Mouse (Mus musculus) hindbrain, embryonic 14.5 days (tissue): ENCODE results near the gene Matn4. TPM values are rescaled to one million over a fixed set of nuclear protein-coding genes. Genes with fewer than 3 reads are reported as not detected.

Experiments
- ATAC-seq: fragments of 200-750 bp; cut with Nextera tagmentation; 2 replicates; pipeline ENCODE4 v1.8.0; 2017; ENCODE audit warnings: moderate number of reproducible peaks, mild to moderate bottlenecking, moderate TSS enrichment, moderate library complexity; ENCODE audit not compliant: low FRiP score
- DNase-seq: peaks from one replicate; pipeline ENCODE4 v3.0.0-alpha.2; 2015; ENCODE audit warnings: low spot score
- H3K27ac ChIP-seq: fragments of 300-500 bp; sonication (generic); 2 replicates; pipeline ENCODE4 v1.5.1; 2014; ENCODE audit warnings: mild to moderate bottlenecking, moderate library complexity
- H3K27me3 ChIP-seq: fragments of 300-500 bp; sonication (generic); 2 replicates; pipeline ENCODE4 v1.6.1; 2014; ENCODE audit warnings: mild to moderate bottlenecking, low read length, mixed read lengths; ENCODE audit not compliant: control insufficient read depth, insufficient read depth
- H3K36me3 ChIP-seq: fragments of 300-500 bp; sonication (generic); replicated peaks from 2 replicates; pipeline ENCODE4 v1.6.1; 2014; ENCODE audit not compliant: control insufficient read depth, insufficient read depth
- H3K4me1 ChIP-seq: fragments of 300-500 bp; sonication (generic); replicated peaks from 2 replicates; pipeline ENCODE4 v1.6.1; 2014; ENCODE audit warnings: antibody characterized with exemption, low read length, mixed read lengths; ENCODE audit not compliant: control insufficient read depth, insufficient read depth
- H3K4me2 ChIP-seq: fragments of 300-500 bp; sonication (generic); replicated peaks from 2 replicates; pipeline ENCODE4 v1.6.1; 2014; ENCODE audit warnings: mild to moderate bottlenecking, moderate library complexity
- H3K4me3 ChIP-seq: fragments of 300-500 bp; sonication (generic); replicated peaks from 2 replicates; pipeline ENCODE4 v1.5.1; 2014; ENCODE audit warnings: mild to moderate bottlenecking, low read length
- H3K9ac ChIP-seq: fragments of 300-500 bp; sonication (generic); 2 replicates; pipeline ENCODE4 v1.6.1; 2014
- H3K9me3 ChIP-seq: fragments of 300-500 bp; sonication (generic); 2 replicates; pipeline ENCODE4 v1.6.1; 2016; ENCODE audit warnings: low read length; ENCODE audit not compliant: control insufficient read depth
- WGBS: fragments of 180-500 bp; shearing (Covaris S2); extraction: QIAGEN DNeasy Blood & Tissue Kit; methylation state at CpG from one replicate; pipeline ENCODE4 v1.1.7; 2014; 5-methylcytosine and 5-hydroxymethylcytosine counted together
- polyA plus RNA-seq: library from polyadenylated mRNA; unstranded; fragments of >200 nt; fragmentation: Nextera tagmentation; extraction: Ambion mirVana; gene quantifications from 2 replicates; pipeline ENCODE4 v1.2.1, GENCODE M21; 2014

The Matn4 gene
- polyA plus RNA-seq, 1 experiment from 2014 or later = 0.75 TPM

- H3K4me2 ChIP-seq = no peak overlapping the region
- H3K36me3 ChIP-seq = no peaks in the 10 kb centered on the region
- ATAC-seq (no peak), DNase-seq (no peak)
- H3K27me3 ChIP-seq = no peaks in the 10 kb centered on the region
- no peak overlapping the region for H3K4me3 ChIP-seq
- H3K9ac ChIP-seq = no peak overlapping the region
- no peak overlapping the region for H3K27ac ChIP-seq
- no peaks in the 10 kb centered on the region for H3K9me3 ChIP-seq
- H3K4me1 ChIP-seq = no peaks in the 10 kb centered on the region
- 66% methylated on average over 9 of the region's 9 CpGs for WGBS
Observed at GRCm38 (mm10) chr2:164431676-164432465, 26.9 kb upstream of the Matn4 start.

- DNase-seq (no peak), ATAC-seq (no peak)
- Histone ChIP-seq H3K9ac (no peak overlapping the region), H3K4me2 (no peak overlapping the region), H3K9me3 (no peaks in the 10 kb centered on the region), H3K36me3 (no peaks in the 10 kb centered on the region), H3K4me3 (no peak overlapping the region), H3K4me1 (no peaks in the 10 kb centered on the region), H3K27me3 (no peaks in the 10 kb centered on the region), H3K27ac (no peak overlapping the region)
- WGBS = 22% methylated on average over 7 of the region's 7 CpGs
Observed at GRCm38 (mm10) chr2:164430697-164431096, 25.7 kb upstream of the Matn4 start.

DNA sequence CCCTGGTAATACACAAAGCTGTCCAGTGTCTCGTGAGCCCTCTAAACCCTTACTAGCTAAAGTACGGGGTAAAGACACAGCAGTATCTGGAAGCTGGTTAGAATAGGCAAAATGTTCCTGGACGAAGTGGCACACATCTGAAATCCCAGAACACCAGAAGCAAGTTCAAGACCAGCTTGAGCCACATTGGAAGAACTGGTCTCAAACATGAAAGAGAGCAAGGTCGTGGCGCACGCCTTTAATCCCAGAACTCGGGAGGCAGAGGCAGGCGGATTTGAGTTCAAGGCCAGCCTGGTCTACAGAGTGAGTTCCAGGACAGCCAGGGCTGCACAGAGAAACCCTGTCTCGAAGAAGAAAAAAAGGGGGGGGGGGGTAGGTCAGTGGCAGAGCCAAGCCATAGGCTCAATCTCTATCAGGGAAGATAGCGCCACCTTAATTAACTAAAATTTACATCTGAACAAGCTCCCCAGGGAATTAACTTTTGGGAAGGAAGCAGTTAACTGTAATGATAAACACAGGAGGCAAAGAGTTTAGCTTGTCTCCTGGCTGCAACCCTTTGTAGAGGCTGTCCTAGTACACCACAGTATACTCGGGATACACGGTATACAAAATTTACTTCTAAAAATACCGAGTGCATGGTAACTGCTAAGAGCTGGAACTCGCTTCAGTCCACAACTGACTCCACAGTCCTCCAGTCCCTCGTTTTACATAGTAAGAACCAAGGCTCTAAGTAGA is 25.1 kb upstream of the Matn4 start:
- no peaks in the 10 kb centered on the region for H3K36me3 ChIP-seq
- no peak overlapping the region for H3K27ac ChIP-seq
- no peaks in the 10 kb centered on the region for H3K4me1 ChIP-seq
- H3K4me3 ChIP-seq = no peak overlapping the region
- H3K9ac ChIP-seq = no peak overlapping the region
- no peaks in the 10 kb centered on the region for H3K9me3 ChIP-seq
- ATAC-seq = no peak
- no peak for DNase-seq
- no peak overlapping the region for H3K4me2 ChIP-seq
- H3K27me3 ChIP-seq = no peaks in the 10 kb centered on the region
- 48% methylated on average over 15 of the region's 15 CpGs for WGBS

DNA sequence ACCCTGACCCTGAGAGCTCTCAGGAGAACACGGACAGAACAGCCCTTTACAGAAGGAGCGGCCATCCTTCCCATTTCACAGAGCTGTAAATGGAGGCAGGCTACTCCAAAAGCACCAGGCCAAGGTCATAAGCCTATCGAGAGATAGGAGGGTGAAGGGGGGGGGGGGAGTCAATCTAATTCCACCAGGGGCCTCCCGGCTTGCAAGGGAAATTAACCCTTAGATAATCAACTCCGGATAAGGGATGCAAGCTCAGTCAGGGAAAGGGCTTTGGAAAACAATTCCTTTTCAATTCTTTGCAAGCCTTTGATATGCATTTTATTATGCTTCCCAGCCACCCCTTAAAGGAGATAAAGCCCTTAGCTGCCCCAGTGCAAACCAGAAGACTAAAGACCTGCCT is 23.5 kb upstream of the Matn4 start:
- DNase-seq = no peak
- H3K4me3 ChIP-seq = no peak overlapping the region

DNA sequence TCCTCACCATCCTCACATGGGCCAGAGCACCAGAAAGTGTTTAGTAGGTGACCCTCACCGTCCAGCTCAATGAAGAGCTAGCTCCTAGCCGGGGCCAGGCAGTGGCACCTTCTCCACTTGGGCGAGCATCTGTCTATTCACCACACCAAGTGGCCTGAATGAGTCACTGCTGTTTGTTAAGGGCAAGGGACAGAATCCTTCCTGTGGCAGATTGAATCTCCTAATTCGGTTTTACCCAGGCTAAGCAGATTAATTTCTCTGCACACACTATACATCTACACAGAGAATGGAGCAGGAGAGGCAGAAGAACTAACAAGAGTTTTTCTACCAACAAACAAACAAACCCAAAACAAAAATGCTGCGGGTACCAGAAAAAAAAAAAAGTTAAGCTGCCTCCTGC is 22.0 kb upstream of the Matn4 start:
- no peak overlapping the region for H3K9ac ChIP-seq
- DNase-seq (no peak), ATAC-seq (no peak)
- no peaks in the 10 kb centered on the region for H3K4me1 ChIP-seq
- 87% methylated on average over 5 of the region's 5 CpGs for WGBS
- no peaks in the 10 kb centered on the region for H3K9me3 ChIP-seq
- no peaks in the 10 kb centered on the region for H3K27me3 ChIP-seq
- H3K4me2 ChIP-seq = no peak overlapping the region
- no peak overlapping the region for H3K27ac ChIP-seq
- H3K4me3 ChIP-seq = no peak overlapping the region
- H3K36me3 ChIP-seq = no peaks in the 10 kb centered on the region

More for the DNA sequence above, 23.5 kb upstream of the Matn4 start:
- 48% methylated on average over 5 of the region's 5 CpGs for WGBS
- Histone ChIP-seq H3K9me3 (no peaks in the 10 kb centered on the region), H3K27ac (no peak overlapping the region), H3K9ac (no peak overlapping the region), H3K27me3 (no peaks in the 10 kb centered on the region), H3K4me1 (no peaks in the 10 kb centered on the region), H3K36me3 (no peaks in the 10 kb centered on the region), H3K4me2 (no peak overlapping the region)
- no peak for ATAC-seq

DNA sequence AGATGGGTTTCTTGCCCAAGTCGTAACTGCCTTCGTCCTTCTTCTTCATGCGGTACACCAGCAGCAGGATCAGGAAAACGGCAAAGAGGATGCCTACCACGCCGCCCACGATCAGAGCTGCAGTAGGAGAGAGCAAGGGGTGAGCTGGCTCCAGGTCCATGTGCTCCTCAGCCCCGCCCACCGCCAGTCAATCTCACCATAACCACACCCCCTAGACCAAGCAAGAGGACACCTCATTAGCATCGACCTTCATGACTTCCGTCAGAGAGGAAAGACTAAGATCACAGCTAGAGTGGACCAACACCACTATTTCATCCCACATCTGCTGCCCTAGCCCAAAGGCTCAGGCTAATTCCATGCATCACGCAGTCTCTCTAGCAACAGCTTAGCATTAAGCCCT is 21.2 kb upstream of the Matn4 start:
- DNase-seq (no peak), ATAC-seq (no peak)
- Histone ChIP-seq H3K9me3 (no peaks in the 10 kb centered on the region), H3K27me3 (no peaks in the 10 kb centered on the region), H3K9ac (no peak overlapping the region), H3K36me3 (no peaks in the 10 kb centered on the region), H3K27ac (no peak overlapping the region), H3K4me2 (no peak overlapping the region), H3K4me3 (no peak overlapping the region), H3K4me1 (no peaks in the 10 kb centered on the region)
- WGBS = 36% methylated on average over 12 of the region's 12 CpGs

DNA sequence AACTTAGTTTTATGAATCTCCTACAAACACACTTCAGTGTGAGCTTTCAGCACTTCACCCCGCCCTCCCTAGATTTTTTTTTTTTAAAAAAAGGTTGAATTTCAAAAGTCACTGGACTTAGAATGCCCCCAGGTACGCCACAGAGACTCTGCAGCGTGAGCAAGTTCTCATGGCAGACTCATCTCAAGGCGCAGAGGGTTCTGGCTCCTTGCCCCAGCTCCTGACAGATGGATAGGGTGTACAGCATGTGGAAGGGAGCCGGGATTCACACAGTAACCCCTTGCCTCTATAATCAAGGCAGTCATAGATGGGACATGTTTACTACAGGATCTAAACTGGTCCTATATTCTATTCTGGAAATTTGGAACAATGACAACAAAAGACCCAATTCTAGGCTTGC is 20.4 kb upstream of the Matn4 start:
- H3K4me1 ChIP-seq = no peaks in the 10 kb centered on the region
- no peak overlapping the region for H3K9ac ChIP-seq
- H3K9me3 ChIP-seq = no peaks in the 10 kb centered on the region
- no peak overlapping the region for H3K4me3 ChIP-seq
- no peak for DNase-seq
- H3K36me3 ChIP-seq = no peaks in the 10 kb centered on the region
- ATAC-seq = no peak
- WGBS = 91% methylated on average over 5 of the region's 5 CpGs
- H3K27me3 ChIP-seq = no peaks in the 10 kb centered on the region
- H3K27ac ChIP-seq = no peak overlapping the region
- H3K4me2 ChIP-seq = no peak overlapping the region

DNA sequence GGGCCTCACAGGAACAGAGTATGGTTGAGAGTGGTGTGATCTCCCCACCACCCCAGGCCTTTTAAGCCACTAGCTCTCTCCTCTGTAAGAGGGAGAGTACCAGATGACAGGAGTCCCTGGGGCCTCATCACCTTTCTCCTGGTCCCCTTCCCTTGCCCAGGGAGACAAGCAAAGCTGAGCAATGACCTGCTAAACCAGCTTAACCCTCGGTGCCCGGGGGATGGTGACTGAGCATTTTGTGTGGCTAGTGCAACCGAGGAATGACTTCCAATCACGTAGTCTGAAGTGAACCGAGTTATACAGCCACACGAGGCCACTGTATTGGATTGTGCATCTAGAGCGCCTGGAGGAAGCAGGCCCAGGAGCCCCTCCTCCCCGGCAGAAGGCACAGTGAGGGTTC is 19.4 kb upstream of the Matn4 start:
- no peak overlapping the region for H3K4me3 ChIP-seq
- H3K27ac ChIP-seq = no peak overlapping the region
- no peak overlapping the region for H3K9ac ChIP-seq
- DNase-seq (no peak), ATAC-seq (no peak)
- H3K9me3 ChIP-seq = no peaks in the 10 kb centered on the region
- no peaks in the 10 kb centered on the region for H3K27me3 ChIP-seq
- no peaks in the 10 kb centered on the region for H3K36me3 ChIP-seq
- H3K4me1 ChIP-seq = no peaks in the 10 kb centered on the region
- WGBS = 86% methylated on average over 8 of the region's 8 CpGs
- no peak overlapping the region for H3K4me2 ChIP-seq

- 91% methylated on average over 11 of the region's 11 CpGs for WGBS
- Histone ChIP-seq H3K27ac (no peak overlapping the region), H3K27me3 (no peaks in the 10 kb centered on the region), H3K9ac (no peak overlapping the region), H3K36me3 (no peaks in the 10 kb centered on the region), H3K4me2 (no peak overlapping the region), H3K4me1 (no peaks in the 10 kb centered on the region), H3K9me3 (no peaks in the 10 kb centered on the region), H3K4me3 (no peak overlapping the region)
- DNase-seq (no peak), ATAC-seq (no peak)
Observed at GRCm38 (mm10) chr2:164423464-164423863, 18.5 kb upstream of the Matn4 start.
